Mouse (Mus musculus) E14TG2a.4 (cell line): ENCODE measurements around the gene Pwwp2b.

Experiments
- CTCF ChIP-seq: conservative IDR thresholded peaks from 2 replicates; pipeline ENCODE4 v1.5.1; 2014; ENCODE audit warnings: low read length
- NANOG ChIP-seq: IDR thresholded peaks from 2 replicates; pipeline ENCODE4 v1.6.1; 2014; ENCODE audit warnings: borderline replicate concordance, low read length, mixed read lengths
- POU5F1 ChIP-seq: IDR thresholded peaks from 2 replicates; pipeline ENCODE4 v1.6.1; 2014; ENCODE audit warnings: low read length, borderline replicate concordance

GRCm38 (mm10) chr7:139294076-139294475 is 45.8 kb downstream of the Pwwp2b start:
- TF ChIP-seq NANOG (no peak), CTCF (no peak), POU5F1 (no peak)
